14 mouse cellular contexts compared by ENCODE assay signal in genomic region chr12:117260391-117261164, GRCm38 (mm10).
A peak's percentile ranks its signal among the peaks of the same experiment; 100 is the strongest.
DNase-seq lines count a peak whose midpoint lies in the region; ATAC-seq and TF ChIP-seq lines count a peak whose summit lies in the region.
"Had no signal": no experiment of that assay in that cellular context is flagged by ENCODE, and none has a peak within 500 bp of the region (broad histone marks: within the 10 kb centered on the region; RNA-seq: fewer than 3 reads in every experiment).

No protein-coding gene starts in this region.

- H3K36me3 ChIP-seq in liver, embryonic 16.5 days (ENCODE audit: control insufficient read depth, insufficient read depth): no peaks in the 10 kb centered on the region
- peaks cover 3% of the 10 kb centered on the region; the same call in 1 of the 2 replicates for H3K36me3 ChIP-seq in midbrain, postnatal 0 days (ENCODE audit: insufficient read depth, low read length)

- peak; percentile 35; the same call in 1 of the 2 replicates for ATAC-seq in liver, embryonic 16.5 days (ENCODE audit: low read depth)
- ATAC-seq in midbrain, postnatal 0 days (ENCODE audit: low FRiP score): no peak

- no peak overlapping the region for H3K4me3 ChIP-seq in layer of hippocampus, adult 2 months
- H3K4me3 ChIP-seq in liver, embryonic 16.5 days (ENCODE audit: low read depth, low read length): no peak overlapping the region
- H3K4me3 ChIP-seq in midbrain, postnatal 0 days (ENCODE audit: low read depth, low read length): no peak overlapping the region

- no peak overlapping the region for H3K9ac ChIP-seq in liver, embryonic 16.5 days (ENCODE audit: low read depth, low read length)
- H3K9ac ChIP-seq in midbrain, postnatal 0 days (replicated peaks; ENCODE audit: low read length, poor library complexity, severe bottlenecking): no peak overlapping the region

- WGBS in liver, embryonic 16.5 days (ENCODE audit: insufficient replicate concordance): 32% methylated on average over 6 of the region's 6 CpGs
- 42% methylated on average over 6 of the region's 6 CpGs for WGBS in midbrain, postnatal 0 days

- H3K9me3 ChIP-seq in liver, embryonic 16.5 days (replicated peaks; ENCODE audit: control insufficient read depth, low read length): no peaks in the 10 kb centered on the region
- H3K9me3 ChIP-seq in midbrain, postnatal 0 days (ENCODE audit: low read length): no peaks in the 10 kb centered on the region

- no peak overlapping the region for H3K27ac ChIP-seq in layer of hippocampus, adult 2 months
- H3K27ac ChIP-seq in liver, embryonic 16.5 days (ENCODE audit: low read length): no peak overlapping the region
- H3K27ac ChIP-seq in midbrain, postnatal 0 days (ENCODE audit: low read depth, low read length): no peak overlapping the region

- TF ChIP-seq CTCF in layer of hippocampus, adult 2 months (conservative IDR thresholded peaks at IDR 0.05): peak; percentile 52
- peak; percentile 47 for TF ChIP-seq CTCF in midbrain, postnatal 0 days (IDR thresholded peaks at IDR 0.05)

- peak; percentile 40 for DNase-seq in embryo, embryonic 10.5 days (ENCODE audit: low spot score)
- DNase-seq in embryo, embryonic 10 days (ENCODE audit: low spot score): no peak
- no peak for DNase-seq in layer of hippocampus, adult 2 months (ENCODE audit: low spot score in 2 of 2)
- no peak for DNase-seq in layer of hippocampus, adult 8-10 months (ENCODE audit: low spot score in 2 of 2)
- no peak for DNase-seq in midbrain, postnatal 0 days (ENCODE audit: low spot score)
- DNase-seq in thymus, postnatal 25 days: no peak
- no peak for DNase-seq in thymus, postnatal 10 days (ENCODE audit: low spot score in 2 of 2)
- DNase-seq: adrenal gland, postnatal 14 days; cerebellum, adult 11 months; kidney, postnatal 25 days; right cerebral cortex, adult 18-20 months; thymus, adult 18-20 months had no signal

- no peaks in the 10 kb centered on the region for H3K27me3 ChIP-seq in liver, embryonic 16.5 days (ENCODE audit: control insufficient read depth, insufficient read depth, low read depth, low read length)
- no peaks in the 10 kb centered on the region for H3K27me3 ChIP-seq in midbrain, postnatal 0 days (ENCODE audit: insufficient read depth, low read length)

- H3K4me2 ChIP-seq in liver, embryonic 16.5 days (ENCODE audit: low read depth, low read length): no peak overlapping the region
- no peak overlapping the region for H3K4me2 ChIP-seq in midbrain, postnatal 0 days (ENCODE audit: low read depth, low read length, poor library complexity, severe bottlenecking)
- H3K4me2 ChIP-seq: heart, embryonic 11.5 days had no signal

- no peaks in the 10 kb centered on the region; the same call in 1 of the 2 replicates for H3K4me1 ChIP-seq in liver, embryonic 16.5 days (ENCODE audit: control insufficient read depth, low read depth, low read length)
- H3K4me1 ChIP-seq in midbrain, postnatal 0 days (ENCODE audit: insufficient read depth, low read length): peaks cover 19% of the 10 kb centered on the region
